Mouse (Mus musculus) MEL (cell line): ENCODE measurements around the gene Atxn7l1. TPM values are rescaled to one million over a fixed set of nuclear protein-coding genes. Genes with fewer than 3 reads are reported as not detected.

Source experiments
- DNase-seq: peaks from one replicate; pipeline ENCODE4 v3.0.0; 2011; ENCODE audit warnings: low read depth, low spot score
- H3K27ac ChIP-seq: 2 replicates; pipeline ENCODE4 v1.5.1; 2012; ENCODE audit warnings: low read depth, mild to moderate bottlenecking, control low read depth, low read length, moderate library complexity; ENCODE audit not compliant: control insufficient read depth
- H3K27me3 ChIP-seq, 2 experiments: fragments of 150-350 bp in 1 of 2; sonication (generic) in 1 of 2; 2 replicates each; pipeline ENCODE4 v1.6.1; 2012; ENCODE audit warnings: low read length in 2 of 2, mild to moderate bottlenecking in 2 of 2, improper control_type of control experiment in 1 of 2, moderate library complexity in 1 of 2; ENCODE audit not compliant: insufficient read depth in 2 of 2, control insufficient read depth in 1 of 2
- H3K36me3 ChIP-seq, 2 experiments: 2 replicates each; pipeline ENCODE4 v1.6.1; 2012 to 2014; ENCODE audit warnings: low read length in 2 of 2, improper control_type of control experiment in 1 of 2, inconsistent platforms in 1 of 2, mild to moderate bottlenecking in 1 of 2; ENCODE audit not compliant: insufficient read depth in 2 of 2, control insufficient read depth in 1 of 2
- H3K4me1 ChIP-seq, 2 experiments: fragments of 150-350 bp in 1 of 2; sonication (generic) in 1 of 2; 2 replicates each; pipeline ENCODE4 v1.6.1; 2012; ENCODE audit warnings: low read length in 2 of 2, improper control_type of control experiment in 1 of 2, mild to moderate bottlenecking in 1 of 2; ENCODE audit not compliant: insufficient read depth in 2 of 2, control insufficient read depth in 1 of 2
- H3K4me3 ChIP-seq, 2 experiments: fragments of 150-350 bp in 1 of 2; sonication (generic) in 1 of 2; 2 replicates each; pipeline ENCODE4 v1.5.1; 2012; ENCODE audit warnings: low read depth in 2 of 2, low read length in 2 of 2, mild to moderate bottlenecking in 2 of 2, moderate library complexity in 2 of 2, control low read depth in 1 of 2, improper control_type of control experiment in 1 of 2; ENCODE audit not compliant: control insufficient read depth in 1 of 2, insufficient read depth in 1 of 2
- H3K79me2 ChIP-seq: 2 replicates; pipeline ENCODE4 v1.6.1; 2012; ENCODE audit warnings: mild to moderate bottlenecking, low read length, moderate library complexity; ENCODE audit not compliant: control insufficient read depth, poor library complexity, insufficient read depth
- H3K9ac ChIP-seq: 2 replicates; pipeline ENCODE4 v1.6.1; 2012; ENCODE audit warnings: low read depth, mild to moderate bottlenecking, control low read depth, low read length, moderate library complexity; ENCODE audit not compliant: control insufficient read depth, poor library complexity, severe bottlenecking
- H3K9me3 ChIP-seq: fragments of 150-350 bp; sonication (generic); replicated peaks from 2 replicates; pipeline ENCODE4 v1.6.1; 2012; ENCODE audit warnings: mild to moderate bottlenecking, low read length, improper control_type of control experiment, moderate library complexity; ENCODE audit not compliant: insufficient read depth
- BHLHE40 ChIP-seq: IDR thresholded peaks from 2 replicates; pipeline ENCODE4 v1.6.1; 2012; ENCODE audit warnings: low read depth, mild to moderate bottlenecking, inconsistent platforms, low read length, improper control_type of control experiment, borderline replicate concordance
- CTCF ChIP-seq, 3 experiments: IDR thresholded peaks in 2 of 3; conservative IDR thresholded peaks in 1 of 3; 2 replicates each; pipeline ENCODE4 v1.5.1; 2011 to 2012; ENCODE audit warnings: low read length in 3 of 3, low read depth in 2 of 3, mild to moderate bottlenecking in 2 of 3, improper control_type of control experiment in 1 of 3, inconsistent platforms in 1 of 3, mixed read lengths in 1 of 3, moderate library complexity in 1 of 3; ENCODE audit not compliant: control insufficient read depth in 1 of 3, insufficient read depth in 1 of 3, poor library complexity in 1 of 3, severe bottlenecking in 1 of 3
- E2F4 ChIP-seq: IDR thresholded peaks from 2 replicates; pipeline ENCODE4 v1.6.1; 2011; ENCODE audit warnings: low read depth, low read length, improper control_type of control experiment, borderline replicate concordance
- EP300 ChIP-seq, 2 experiments: IDR thresholded peaks; 2 replicates each; pipeline ENCODE4 v1.6.1; 2011; ENCODE audit warnings: improper control_type of control experiment in 2 of 2, low read length in 2 of 2, low read depth in 1 of 2, mild to moderate bottlenecking in 1 of 2
- ETS1 ChIP-seq: IDR thresholded peaks from 2 replicates; pipeline ENCODE4 v1.6.1; 2012; ENCODE audit warnings: low read depth, mild to moderate bottlenecking, inconsistent platforms, low read length, improper control_type of control experiment, moderate library complexity
- HCFC1 ChIP-seq: IDR thresholded peaks from 2 replicates; pipeline ENCODE4 v1.6.1; 2012; ENCODE audit warnings: low read depth, mild to moderate bottlenecking, inconsistent platforms, low read length, improper control_type of control experiment, moderate library complexity
- MAFK ChIP-seq: IDR thresholded peaks from 2 replicates; pipeline ENCODE4 v1.6.1; 2011; ENCODE audit warnings: low read depth, mild to moderate bottlenecking, low read length, improper control_type of control experiment, borderline replicate concordance
- MAZ ChIP-seq: IDR thresholded peaks from 2 replicates; pipeline ENCODE4 v1.6.1; 2012; ENCODE audit warnings: low read depth, mild to moderate bottlenecking, inconsistent platforms, low read length, improper control_type of control experiment
- MEF2A ChIP-seq: IDR thresholded peaks from 2 replicates; pipeline ENCODE4 v1.6.1; 2014; ENCODE audit warnings: low read depth, mild to moderate bottlenecking, inconsistent platforms, low read length, improper control_type of control experiment; ENCODE audit not compliant: poor library complexity, insufficient replicate concordance, severe bottlenecking; ENCODE audit errors: extremely low read depth
- POLR2AphosphoS2 ChIP-seq: IDR thresholded peaks from 2 replicates; pipeline ENCODE4 v1.6.1; 2011; ENCODE audit warnings: low read length, improper control_type of control experiment
- POLR2AphosphoS5 ChIP-seq: IDR thresholded peaks from 2 replicates; pipeline ENCODE4 v1.6.1; 2012; ENCODE audit warnings: low read depth, borderline replicate concordance, mild to moderate bottlenecking, inconsistent platforms, low read length, moderate library complexity, mixed read lengths
- RCOR1 ChIP-seq: IDR thresholded peaks from 2 replicates; pipeline ENCODE4 v1.6.1; 2012; ENCODE audit warnings: low read depth, mild to moderate bottlenecking, inconsistent platforms, low read length, improper control_type of control experiment
- SIN3A ChIP-seq: IDR thresholded peaks from 2 replicates; pipeline ENCODE4 v1.6.1; 2012; ENCODE audit warnings: low read length, improper control_type of control experiment, inconsistent platforms
- TAL1 ChIP-seq: IDR thresholded peaks from 2 replicates; pipeline ENCODE4 v1.6.1; 2012; ENCODE audit warnings: mild to moderate bottlenecking, inconsistent platforms, low read length, moderate library complexity, mixed read lengths
- TCF12 ChIP-seq: IDR thresholded peaks from 2 replicates; pipeline ENCODE4 v1.6.1; 2014; ENCODE audit warnings: low read depth, mild to moderate bottlenecking, inconsistent platforms, low read length, improper control_type of control experiment, moderate library complexity
- USF1 ChIP-seq: IDR thresholded peaks from 2 replicates; pipeline ENCODE4 v1.6.1; 2014; ENCODE audit warnings: low read depth, mild to moderate bottlenecking, inconsistent platforms, low read length, improper control_type of control experiment, moderate library complexity
- USF2 ChIP-seq, 2 experiments: IDR thresholded peaks; 2 replicates each; pipeline ENCODE4 v1.6.1; 2011 to 2012; ENCODE audit warnings: improper control_type of control experiment in 2 of 2, low read length in 2 of 2, borderline replicate concordance in 1 of 2, inconsistent platforms in 1 of 2, low read depth in 1 of 2, mild to moderate bottlenecking in 1 of 2; ENCODE audit not compliant: insufficient read depth in 1 of 2
- ZKSCAN1 ChIP-seq: IDR thresholded peaks from 2 replicates; pipeline ENCODE4 v1.6.1; 2012; ENCODE audit warnings: low read depth, mild to moderate bottlenecking, inconsistent platforms, low read length, improper control_type of control experiment, moderate library complexity
- ZMIZ1 ChIP-seq: IDR thresholded peaks from 2 replicates; pipeline ENCODE4 v1.6.1; 2012; ENCODE audit warnings: low read depth, mild to moderate bottlenecking, inconsistent platforms, low read length, improper control_type of control experiment, moderate library complexity
- polyA plus RNA-seq, 2 experiments: library from polyadenylated mRNA; stranded (reverse) in 1 of 2; unstranded in 1 of 2; fragments of >175 nt in 1 of 2; fragments of >200 nt in 1 of 2; gene quantifications; 2 replicates each; pipeline versions ENCODE4 v1.2.1 to v1.2.4; 2012; ENCODE audit warnings: low replicate concordance in 2 of 2, low read depth in 1 of 2; ENCODE audit not compliant: insufficient read length in 2 of 2, insufficient read depth in 1 of 2, missing spikeins in 1 of 2
- total RNA-seq: library from RNA; depleted of rRNA; stranded (reverse); fragments of 300-350 nt; gene quantifications from 2 replicates; pipeline ENCODE4 v1.2.3, GENCODE M21; 2012

Gene Atxn7l1
- total and polyA plus RNA-seq, 3 experiments: 11.6 to 50.3 TPM; not detected in 1

GRCm38 (mm10) chr12:33184137-33184536 lies 36.6 kb downstream of the Atxn7l1 start:
- Histone ChIP-seq H3K4me1 (peaks cover 13 to 24% of the 10 kb centered on the region in 2 experiments), H3K27ac (no peak overlapping the region), H3K79me2 (no peaks in the 10 kb centered on the region), H3K27me3 (no peaks in the 10 kb centered on the region), H3K4me3 (no peak overlapping the region), H3K36me3 (peaks cover 0 to 24% of the 10 kb centered on the region in 2 experiments; a peak in 2 of 4 replicates), H3K9me3 (no peaks in the 10 kb centered on the region), H3K9ac (no peak overlapping the region)
- no peak for DNase-seq
- TF ChIP-seq POLR2AphosphoS5 (no peak), RCOR1 (no peak), USF1 (no peak), ETS1 (no peak), USF2 (IDR thresholded peaks at IDR 0.05; ENCODE audit: borderline replicate concordance in 1 of 2, insufficient read depth in 1 of 2, low read depth in 1 of 2, low read length in 2 of 2) (no peak), TAL1 (no peak), HCFC1 (no peak), ZKSCAN1 (no peak), CTCF (IDR thresholded peaks at IDR 0.05 in 2 of 3, conservative IDR thresholded peaks at IDR 0.05 in 1 of 3; ENCODE audit: control insufficient read depth in 1 of 3, insufficient read depth in 1 of 3, low read depth in 2 of 3, low read length in 3 of 3, poor library complexity in 1 of 3, severe bottlenecking in 1 of 3) (no peak), ZMIZ1 (no peak)

GRCm38 (mm10) chr12:33185046-33185445 lies 37.6 kb downstream of the Atxn7l1 start:
- H3K36me3 ChIP-seq: peaks cover 0 to 24% of the 10 kb centered on the region in 2 experiments; a peak in 2 of 4 replicates
- no peak overlapping the region for H3K27ac ChIP-seq
- no peaks in the 10 kb centered on the region for H3K79me2 ChIP-seq
- TF ChIP-seq POLR2AphosphoS5 (no peak), MAFK (no peak), SIN3A (no peak), E2F4 (no peak), TCF12 (no peak), POLR2AphosphoS2 (no peak), RCOR1 (no peak), MAZ (no peak), BHLHE40 (no peak), EP300 (IDR thresholded peaks at IDR 0.05; ENCODE audit: low read depth in 1 of 2, low read length in 2 of 2) (no peak), MEF2A (no peak)
- H3K4me1 ChIP-seq: peaks cover 13 to 24% of the 10 kb centered on the region in 2 experiments
- H3K9me3 ChIP-seq: no peaks in the 10 kb centered on the region
- no peaks in the 10 kb centered on the region for H3K27me3 ChIP-seq
- H3K9ac ChIP-seq: no peak overlapping the region
- DNase-seq: no peak
- no peak overlapping the region for H3K4me3 ChIP-seq
